Mouse (Mus musculus): ENCODE measurements around the gene Zbtb38. TPM values are rescaled to one million over a fixed set of nuclear protein-coding genes. Genes with fewer than 3 reads are reported as not detected.

Gene Zbtb38
- total RNA-seq, 1 experiment, result 16.0 TPM

DNA sequence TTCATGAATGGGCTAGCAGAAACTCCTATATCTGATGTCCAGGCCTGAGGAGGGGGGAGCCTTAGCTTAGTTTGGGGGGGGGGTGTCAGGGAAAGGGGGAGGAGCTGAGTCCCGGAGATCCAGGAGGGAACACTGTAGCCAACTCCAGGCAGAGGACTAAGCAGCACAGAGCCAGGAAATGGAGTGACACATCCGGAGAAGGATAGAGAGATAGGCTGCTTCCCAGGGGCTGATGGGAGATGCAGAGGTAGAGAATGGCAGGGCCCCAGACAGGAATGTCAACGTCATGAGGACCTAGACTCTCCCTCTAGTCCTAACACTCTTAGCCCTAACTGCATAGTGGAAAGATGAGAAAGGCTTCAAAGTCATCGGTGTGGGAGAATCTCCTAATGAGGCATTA, 44.7 kb downstream of the Zbtb38 start:
- H3K27ac ChIP-seq (ENCODE audit: insufficient read depth, low read depth, low read length, poor library complexity, severe bottlenecking), result no peak overlapping the region
- no peaks in the 10 kb centered on the region for H3K9me3 ChIP-seq (ENCODE audit: control insufficient read depth, insufficient read depth, low read depth, low read length)
- no peak for DNase-seq (ENCODE audit: low read depth, low spot score)
- TF ChIP-seq MAFK (IDR thresholded peaks at IDR 0.05; ENCODE audit: insufficient read depth, low read depth, low read length), result no peak
- TF ChIP-seq CHD2 (IDR thresholded peaks at IDR 0.05; ENCODE audit: low read depth, low read length), result no peak
- no peak for TF ChIP-seq ZC3H11A (IDR thresholded peaks at IDR 0.05; ENCODE audit: borderline replicate concordance, low read depth, low read length)
- no peak overlapping the region for H3K4me3 ChIP-seq (ENCODE audit: insufficient read depth in 1 of 2, low read depth in 1 of 2, low read length in 2 of 2, poor library complexity in 1 of 2, severe bottlenecking in 1 of 2)
- H3K9ac ChIP-seq (ENCODE audit: insufficient read depth, low read depth, low read length, poor library complexity, severe bottlenecking), result no peak overlapping the region
- H3K4me1 ChIP-seq (ENCODE audit: control insufficient read depth in 2 of 2, insufficient read depth in 2 of 2, low read length in 2 of 2, poor library complexity in 1 of 2), result peaks cover 13 to 21% of the 10 kb centered on the region in 2 experiments; a peak in 3 of 4 replicates
- no peaks in the 10 kb centered on the region for H3K36me3 ChIP-seq (ENCODE audit: control insufficient read depth, insufficient read depth, low read length, poor library complexity, severe bottlenecking)
- in situ Hi-C loops (cut with MboI; ENCODE audit: low sequenced_read_pairs in 2 of 2, unreplicated experiment in 2 of 2), result no loop called here

DNA sequence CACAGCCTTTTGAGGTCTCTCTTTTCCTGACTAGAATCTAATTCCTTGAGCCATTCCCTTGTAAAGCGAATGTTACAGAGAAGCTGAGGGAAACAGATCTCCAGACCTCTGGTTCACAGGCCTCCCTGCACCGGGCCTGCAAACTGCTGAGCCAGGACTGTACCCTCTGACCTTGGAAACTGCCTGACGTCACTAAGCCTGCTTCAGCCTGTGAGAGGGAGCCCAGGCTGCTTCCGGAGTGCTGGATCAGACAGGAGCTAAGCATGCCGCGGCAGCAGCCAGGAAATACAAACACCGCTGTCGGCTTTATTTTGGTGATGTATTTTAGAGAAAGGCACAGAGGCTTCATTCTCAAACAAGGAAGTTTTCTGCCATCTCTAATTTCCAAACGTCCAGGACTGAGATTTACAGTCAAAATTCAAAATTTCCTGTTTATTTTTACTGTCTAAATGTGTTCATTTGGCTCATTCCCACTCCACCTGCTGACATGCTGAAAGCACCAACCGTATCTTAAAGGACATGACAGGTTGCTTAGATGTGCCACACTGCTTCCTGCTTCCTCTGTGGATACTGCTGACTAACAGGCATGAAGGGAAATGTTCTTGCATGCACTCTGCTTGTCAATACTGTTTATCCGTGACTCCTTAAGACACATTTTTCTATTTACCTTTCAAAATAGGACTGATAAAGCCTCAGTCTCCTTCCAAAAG, 46.9 kb downstream of the Zbtb38 start:
- TF ChIP-seq ZC3H11A (IDR thresholded peaks at IDR 0.05; ENCODE audit: borderline replicate concordance, low read depth, low read length) (no peak), MAFK (IDR thresholded peaks at IDR 0.05; ENCODE audit: insufficient read depth, low read depth, low read length) (peak; percentile 83)
- peak; percentile 77 for DNase-seq (ENCODE audit: low read depth, low spot score)
- Histone ChIP-seq H3K27ac (ENCODE audit: insufficient read depth, low read depth, low read length, poor library complexity, severe bottlenecking) (peak overlapping the region; percentile 52; the same call in 1 of the 2 replicates), H3K4me3 (ENCODE audit: insufficient read depth in 1 of 2, low read depth in 1 of 2, low read length in 2 of 2, poor library complexity in 1 of 2, severe bottlenecking in 1 of 2) (peak overlapping the region in 1 of 2 experiments; percentile 23; a peak in 1 of 4 replicates), H3K9ac (ENCODE audit: insufficient read depth, low read depth, low read length, poor library complexity, severe bottlenecking) (peak overlapping the region; percentile 53; the same call in 1 of the 2 replicates), H3K9me3 (ENCODE audit: control insufficient read depth, insufficient read depth, low read depth, low read length) (no peaks in the 10 kb centered on the region), H3K4me1 (ENCODE audit: control insufficient read depth in 2 of 2, insufficient read depth in 2 of 2, low read length in 2 of 2, poor library complexity in 1 of 2) (peaks cover 13 to 21% of the 10 kb centered on the region in 2 experiments; a peak in 3 of 4 replicates), H3K36me3 (ENCODE audit: control insufficient read depth, insufficient read depth, low read length, poor library complexity, severe bottlenecking) (peaks cover 4% of the 10 kb centered on the region; the same call in 1 of the 2 replicates)
- in situ Hi-C loops (cut with MboI; ENCODE audit: low sequenced_read_pairs in 2 of 2, unreplicated experiment in 2 of 2), result no loop called here

DNA sequence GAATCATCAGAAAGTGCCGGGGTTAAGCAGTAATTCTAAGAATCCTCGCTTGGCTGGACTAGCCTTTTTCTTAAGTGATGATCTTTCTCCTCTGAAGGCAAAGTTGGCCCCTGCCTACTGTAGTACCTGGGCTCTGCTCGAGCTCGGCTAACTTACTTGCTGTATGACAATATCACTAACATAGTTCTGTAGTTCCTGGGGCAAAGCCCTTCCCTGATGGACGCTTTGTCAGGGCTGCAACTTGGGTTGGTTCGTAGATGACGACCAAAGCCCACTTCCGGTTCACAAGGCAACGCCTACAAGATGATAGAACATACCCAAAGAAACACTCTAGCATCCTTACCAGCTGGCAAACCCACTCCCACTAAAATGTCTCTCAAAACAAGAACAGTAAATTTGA, 47.7 kb downstream of the Zbtb38 start:
- H3K9me3 ChIP-seq (ENCODE audit: control insufficient read depth, insufficient read depth, low read depth, low read length), result no peaks in the 10 kb centered on the region
- 0 out of 4 replicates have a peak overlapping the region, but pooled peaks of 1 of the 2 experiments have one; percentile 15 for H3K4me3 ChIP-seq (ENCODE audit: insufficient read depth in 1 of 2, low read depth in 1 of 2, low read length in 2 of 2, poor library complexity in 1 of 2, severe bottlenecking in 1 of 2)
- H3K36me3 ChIP-seq (ENCODE audit: control insufficient read depth, insufficient read depth, low read length, poor library complexity, severe bottlenecking), result peaks cover 4% of the 10 kb centered on the region; the same call in 1 of the 2 replicates
- no peak overlapping the region; the same call in 1 of the 2 replicates for H3K9ac ChIP-seq (ENCODE audit: insufficient read depth, low read depth, low read length, poor library complexity, severe bottlenecking)
- in situ Hi-C loops (cut with MboI; ENCODE audit: low sequenced_read_pairs in 2 of 2, unreplicated experiment in 2 of 2), result no loop called here
- H3K27ac ChIP-seq (ENCODE audit: insufficient read depth, low read depth, low read length, poor library complexity, severe bottlenecking), result no peak overlapping the region; the same call in 1 of the 2 replicates
- DNase-seq (ENCODE audit: low read depth, low spot score), result no peak
- peaks cover 13 to 19% of the 10 kb centered on the region in 2 experiments; a peak in 3 of 4 replicates for H3K4me1 ChIP-seq (ENCODE audit: control insufficient read depth in 2 of 2, insufficient read depth in 2 of 2, low read length in 2 of 2, poor library complexity in 1 of 2)
- TF ChIP-seq MAFK (IDR thresholded peaks at IDR 0.05; ENCODE audit: insufficient read depth, low read depth, low read length), result no peak
- TF ChIP-seq ZC3H11A (IDR thresholded peaks at IDR 0.05; ENCODE audit: borderline replicate concordance, low read depth, low read length), result no peak
- TF ChIP-seq ZNF384 (IDR thresholded peaks at IDR 0.05; ENCODE audit: low read depth, low read length), result no peak
- no peak for TF ChIP-seq CHD2 (IDR thresholded peaks at IDR 0.05; ENCODE audit: low read depth, low read length)
- TF ChIP-seq HCFC1 (IDR thresholded peaks at IDR 0.05; ENCODE audit: borderline replicate concordance, insufficient read depth, low read length), result no peak

DNA sequence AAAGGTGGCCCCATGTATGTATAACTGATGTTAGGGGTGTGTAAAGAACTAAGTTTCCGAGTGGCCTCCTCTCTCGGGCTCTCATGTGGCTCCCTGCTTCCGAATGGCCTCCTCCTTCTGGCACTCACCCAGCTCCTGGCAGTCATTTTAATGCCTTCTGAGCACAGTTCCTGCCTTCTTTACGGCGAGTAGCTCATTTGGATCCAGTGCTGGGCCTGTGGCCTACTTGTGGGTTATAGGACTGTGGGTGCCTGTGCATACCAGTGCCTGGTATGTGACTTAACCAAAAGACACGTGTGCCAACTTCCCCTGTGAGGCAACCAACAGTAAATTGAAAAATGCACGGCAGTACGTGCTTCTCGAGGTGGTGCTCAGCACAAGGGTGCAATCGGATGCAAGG, 50.7 kb downstream of the Zbtb38 start:
- TF ChIP-seq ZC3H11A (IDR thresholded peaks at IDR 0.05; ENCODE audit: borderline replicate concordance, low read depth, low read length), result no peak
- TF ChIP-seq ZNF384 (IDR thresholded peaks at IDR 0.05; ENCODE audit: low read depth, low read length), result no peak
- TF ChIP-seq CHD2 (IDR thresholded peaks at IDR 0.05; ENCODE audit: low read depth, low read length), result no peak
- no peak for TF ChIP-seq HCFC1 (IDR thresholded peaks at IDR 0.05; ENCODE audit: borderline replicate concordance, insufficient read depth, low read length)
- no peak for TF ChIP-seq MAFK (IDR thresholded peaks at IDR 0.05; ENCODE audit: insufficient read depth, low read depth, low read length)
- Histone ChIP-seq H3K27ac (ENCODE audit: insufficient read depth, low read depth, low read length, poor library complexity, severe bottlenecking) (no peak overlapping the region), H3K9ac (ENCODE audit: insufficient read depth, low read depth, low read length, poor library complexity, severe bottlenecking) (no peak overlapping the region), H3K4me1 (ENCODE audit: control insufficient read depth in 2 of 2, insufficient read depth in 2 of 2, low read length in 2 of 2, poor library complexity in 1 of 2) (peaks cover 11 to 12% of the 10 kb centered on the region in 2 experiments; a peak in 3 of 4 replicates), H3K9me3 (ENCODE audit: control insufficient read depth, insufficient read depth, low read depth, low read length) (no peaks in the 10 kb centered on the region), H3K4me3 (ENCODE audit: insufficient read depth in 1 of 2, low read depth in 1 of 2, low read length in 2 of 2, poor library complexity in 1 of 2, severe bottlenecking in 1 of 2) (no peak overlapping the region), H3K36me3 (ENCODE audit: control insufficient read depth, insufficient read depth, low read length, poor library complexity, severe bottlenecking) (peaks cover 4% of the 10 kb centered on the region; the same call in 1 of the 2 replicates)
- in situ Hi-C loops (cut with MboI; ENCODE audit: low sequenced_read_pairs in 2 of 2, unreplicated experiment in 2 of 2), result no loop called here
- no peak for DNase-seq (ENCODE audit: low read depth, low spot score)
